Mouse (Mus musculus): ENCODE data around the gene Dock1.

Dock1 gene

DNA sequence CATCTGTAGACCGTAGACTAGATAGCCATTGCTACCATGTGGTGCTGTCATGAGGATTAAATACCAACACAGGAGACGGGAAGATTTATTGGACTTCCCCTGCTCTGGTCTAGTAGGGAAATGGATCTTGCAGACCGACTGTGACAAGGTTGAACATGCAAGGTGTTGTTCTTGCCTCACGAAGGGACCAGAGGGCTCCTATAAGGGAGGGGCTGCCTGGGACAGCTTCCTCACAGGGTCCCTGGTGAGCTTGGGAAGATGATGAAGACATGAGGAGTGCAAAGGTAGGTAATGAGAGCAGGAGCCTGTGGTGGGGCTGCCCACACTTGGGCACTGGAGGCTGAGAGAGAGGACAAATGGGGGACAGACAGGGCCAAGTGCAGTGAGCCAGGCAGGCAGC lies 25.0 kb downstream of the Dock1 start:
- no peak for DNase-seq (ENCODE audit: extremely low spot score, low read depth, low spot score)

GRCm38 (mm10) chr7:134696126-134696979 lies 25.9 kb downstream of the Dock1 start:
- DNase-seq (ENCODE audit: extremely low spot score, low read depth, low spot score): no peak

DNA sequence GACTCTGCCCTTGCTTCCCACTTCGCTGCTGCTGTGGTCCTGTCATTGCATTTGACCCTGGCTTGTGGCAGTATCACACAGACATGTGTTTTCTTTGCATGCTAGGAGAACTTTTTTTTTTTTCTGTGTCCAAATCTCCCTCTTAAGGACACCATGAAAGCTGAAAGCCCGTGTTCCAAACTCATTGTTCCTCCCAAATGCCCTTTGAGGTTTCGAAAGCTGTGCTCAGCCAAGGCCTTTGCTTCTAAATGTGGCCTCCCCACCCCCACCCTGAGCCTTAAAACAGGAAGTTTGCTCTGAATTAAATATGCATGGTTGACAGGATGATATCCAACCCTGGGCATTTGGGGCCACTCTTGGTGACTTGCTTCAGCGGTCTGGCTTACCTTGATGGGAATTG lies 27.0 kb downstream of the Dock1 start:
- DNase-seq (ENCODE audit: extremely low spot score, low read depth, low spot score): no peak

DNA sequence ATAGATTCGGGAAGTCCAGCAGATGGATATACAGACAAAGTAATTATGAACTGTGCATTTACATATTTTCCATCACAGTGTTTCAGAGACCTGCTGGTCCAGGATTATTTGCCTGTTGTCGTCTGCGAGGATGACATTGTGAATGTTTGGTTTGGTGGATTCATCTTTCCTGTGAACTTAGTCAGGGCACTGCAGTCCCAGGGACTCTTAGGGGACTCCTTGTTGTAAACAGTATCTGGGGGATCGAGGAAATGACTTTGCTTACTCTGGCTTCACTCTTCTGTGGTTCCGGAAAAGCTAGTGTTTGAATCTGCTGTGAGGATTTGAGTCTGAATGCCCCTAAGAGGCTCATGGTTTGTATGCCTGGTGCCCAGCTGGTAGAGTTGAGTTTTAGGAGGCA lies 27.8 kb downstream of the Dock1 start:
- DNase-seq (ENCODE audit: extremely low spot score, low read depth, low spot score): no peak

DNA sequence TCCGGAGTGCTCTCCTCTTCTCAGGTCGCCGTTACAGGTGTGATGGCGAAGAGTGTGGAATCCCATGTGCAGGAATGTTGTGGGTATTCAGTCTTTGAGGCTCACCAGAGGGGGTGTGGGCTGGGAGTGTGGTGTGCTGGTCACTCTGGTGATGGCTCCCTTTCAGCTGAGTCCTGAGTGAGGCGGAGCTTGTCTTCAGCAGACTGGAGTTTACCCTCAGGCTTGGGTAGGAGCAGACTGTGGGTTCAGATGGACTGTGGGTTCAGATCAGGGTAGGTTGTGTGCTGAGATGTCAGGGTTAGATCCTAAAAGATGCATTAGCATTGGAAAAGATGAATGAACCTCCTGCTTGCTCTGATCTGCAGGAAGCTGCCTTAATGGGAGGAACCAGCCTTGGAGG lies 29.5 kb downstream of the Dock1 start:
- DNase-seq (ENCODE audit: extremely low spot score, low read depth, low spot score): no peak

DNA sequence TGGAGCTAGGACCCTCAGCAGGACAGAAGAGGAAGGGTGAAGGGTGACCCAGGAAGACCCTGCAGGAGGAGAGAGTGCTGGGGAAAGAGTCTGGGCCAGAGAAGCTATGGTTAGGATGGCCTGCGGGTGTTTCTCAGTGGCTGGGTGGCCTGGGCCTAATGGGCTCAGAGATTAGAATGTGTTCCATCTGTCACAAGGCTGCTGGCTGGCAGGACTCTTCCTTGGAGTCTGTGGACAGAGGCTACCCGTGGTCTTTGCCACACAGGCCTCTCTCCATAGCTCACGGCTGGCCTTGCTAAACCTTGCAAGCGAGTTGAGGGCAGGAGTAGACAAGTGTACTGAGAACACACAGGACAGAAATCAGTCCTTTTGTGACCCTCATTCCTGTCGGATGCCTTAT lies 32.0 kb downstream of the Dock1 start:
- DNase-seq (ENCODE audit: extremely low spot score, low read depth, low spot score): no peak

DNA sequence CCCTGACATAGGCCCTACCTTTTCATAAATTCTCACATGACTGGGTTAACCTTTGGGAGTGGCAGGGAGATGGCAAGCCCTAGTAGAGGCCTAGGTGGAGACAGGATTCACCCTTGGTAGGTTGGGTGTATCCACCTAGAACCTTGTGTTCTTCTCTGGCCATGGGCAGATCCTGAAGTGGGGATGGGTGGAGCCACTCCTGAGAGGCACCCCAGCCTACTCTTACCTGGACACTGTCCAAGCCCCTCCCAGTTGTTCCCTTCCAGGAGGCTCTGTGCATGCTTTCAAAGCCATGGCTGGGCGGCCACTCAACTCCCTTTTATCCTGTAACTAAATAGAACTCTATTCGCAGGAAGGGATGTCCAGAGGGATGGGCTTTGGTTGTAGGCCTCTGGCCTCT lies 33.2 kb downstream of the Dock1 start:
- no peak for DNase-seq (ENCODE audit: extremely low spot score, low read depth, low spot score)

DNA sequence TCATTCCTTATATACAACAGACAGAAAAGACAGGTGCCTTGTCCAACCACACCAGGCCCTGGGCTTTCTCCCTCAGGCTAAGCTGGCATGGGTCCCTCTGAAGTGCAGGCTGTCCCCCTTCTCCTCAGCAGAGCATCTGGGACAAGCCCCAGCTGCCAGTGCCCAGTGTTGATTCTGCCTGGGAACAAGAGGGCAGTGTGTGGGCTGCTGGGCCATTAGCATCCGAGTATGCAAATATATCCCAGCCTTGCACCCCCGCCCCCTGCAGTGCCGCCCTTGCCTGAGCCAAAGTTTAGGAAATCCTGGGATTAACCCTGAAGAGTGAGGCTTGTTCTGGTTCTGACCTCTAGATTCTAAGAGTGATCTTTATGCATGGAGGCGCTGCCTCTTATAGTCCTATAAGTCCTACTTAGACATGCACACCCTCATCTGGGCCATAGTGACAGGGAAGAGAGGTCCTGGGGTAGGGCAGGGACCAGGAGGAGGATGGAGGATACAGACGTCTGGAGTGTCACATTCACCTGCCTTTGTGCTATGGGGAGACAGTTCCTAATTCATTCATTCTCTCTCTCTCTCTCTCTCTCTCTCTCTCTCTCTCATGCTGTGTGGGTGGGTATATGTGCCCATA lies 38.9 kb downstream of the Dock1 start:
- no peak for DNase-seq (ENCODE audit: extremely low spot score, low read depth, low spot score)

- DNase-seq (ENCODE audit: extremely low spot score, low read depth, low spot score): no peak
Measured at GRCm38 (mm10) chr7:134711576-134711975, 41.1 kb downstream of the Dock1 start.

GRCm38 (mm10) chr7:134719406-134719805 lies 49.0 kb downstream of the Dock1 start:
- no peak for DNase-seq (ENCODE audit: extremely low spot score, low read depth, low spot score)

DNA sequence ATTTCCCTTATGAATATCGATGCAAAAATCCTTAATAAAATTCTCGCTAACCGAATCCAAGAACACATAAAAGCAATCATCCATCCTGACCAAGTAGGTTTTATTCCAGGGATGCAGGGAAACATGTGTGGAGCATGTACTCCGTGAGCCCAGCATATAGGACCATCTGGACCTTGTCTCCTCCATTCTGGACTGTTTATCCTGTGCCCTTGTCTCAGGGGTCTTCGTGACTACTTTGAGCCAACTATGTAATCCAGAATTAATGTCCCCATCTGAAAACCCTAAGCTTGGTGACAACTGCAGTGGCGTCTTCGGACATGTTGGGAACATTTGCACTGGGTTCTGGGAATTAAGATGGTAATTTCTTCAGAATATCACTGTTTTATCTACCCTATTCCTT lies 51.9 kb downstream of the Dock1 start:
- DNase-seq (ENCODE audit: extremely low spot score, low read depth, low spot score): no peak

DNA sequence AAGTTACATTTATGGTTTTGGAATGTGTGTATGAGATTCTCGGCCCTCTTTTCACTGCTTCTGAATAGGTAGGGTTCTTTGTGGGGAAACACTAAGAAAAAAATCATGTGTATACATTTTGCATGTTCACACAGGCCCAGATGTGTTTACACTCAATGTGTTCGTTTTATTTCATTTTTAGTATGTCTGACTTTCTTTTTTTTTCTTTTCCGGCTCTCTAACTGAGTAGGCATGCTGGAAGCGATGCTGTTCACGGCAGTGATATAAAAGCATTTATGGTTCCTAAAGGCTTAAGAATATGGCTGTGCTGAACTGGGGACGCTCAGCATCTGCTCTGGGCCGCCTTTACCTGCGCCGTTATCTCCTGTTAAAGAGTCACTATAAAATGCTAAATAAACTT lies 52.5 kb downstream of the Dock1 start:
- no peak for DNase-seq (ENCODE audit: extremely low spot score, low read depth, low spot score)

GRCm38 (mm10) chr7:134723509-134723908 lies 53.1 kb downstream of the Dock1 start:
- DNase-seq (ENCODE audit: extremely low spot score, low read depth, low spot score): no peak

DNA sequence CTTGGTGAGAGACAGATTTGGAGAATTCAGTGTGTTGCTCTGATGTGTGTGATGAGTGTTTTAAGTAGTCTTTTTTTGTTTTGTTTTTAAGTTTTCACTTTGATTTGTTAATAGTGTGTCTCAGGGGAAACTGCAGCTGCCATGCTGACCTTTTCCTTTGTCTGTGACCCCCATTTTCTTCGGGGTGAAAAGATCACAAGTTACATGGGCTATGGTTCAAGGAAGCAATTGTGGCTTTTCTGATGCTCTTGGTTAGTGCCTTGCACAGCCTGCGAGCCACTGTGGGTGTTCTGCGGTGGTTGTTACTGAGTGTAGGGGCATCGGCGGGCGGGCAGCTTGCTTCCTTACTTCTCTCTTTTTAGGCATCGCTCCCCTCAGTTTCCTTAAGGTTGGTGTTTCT lies 54.4 kb downstream of the Dock1 start:
- DNase-seq (ENCODE audit: extremely low spot score, low read depth, low spot score): no peak

DNA sequence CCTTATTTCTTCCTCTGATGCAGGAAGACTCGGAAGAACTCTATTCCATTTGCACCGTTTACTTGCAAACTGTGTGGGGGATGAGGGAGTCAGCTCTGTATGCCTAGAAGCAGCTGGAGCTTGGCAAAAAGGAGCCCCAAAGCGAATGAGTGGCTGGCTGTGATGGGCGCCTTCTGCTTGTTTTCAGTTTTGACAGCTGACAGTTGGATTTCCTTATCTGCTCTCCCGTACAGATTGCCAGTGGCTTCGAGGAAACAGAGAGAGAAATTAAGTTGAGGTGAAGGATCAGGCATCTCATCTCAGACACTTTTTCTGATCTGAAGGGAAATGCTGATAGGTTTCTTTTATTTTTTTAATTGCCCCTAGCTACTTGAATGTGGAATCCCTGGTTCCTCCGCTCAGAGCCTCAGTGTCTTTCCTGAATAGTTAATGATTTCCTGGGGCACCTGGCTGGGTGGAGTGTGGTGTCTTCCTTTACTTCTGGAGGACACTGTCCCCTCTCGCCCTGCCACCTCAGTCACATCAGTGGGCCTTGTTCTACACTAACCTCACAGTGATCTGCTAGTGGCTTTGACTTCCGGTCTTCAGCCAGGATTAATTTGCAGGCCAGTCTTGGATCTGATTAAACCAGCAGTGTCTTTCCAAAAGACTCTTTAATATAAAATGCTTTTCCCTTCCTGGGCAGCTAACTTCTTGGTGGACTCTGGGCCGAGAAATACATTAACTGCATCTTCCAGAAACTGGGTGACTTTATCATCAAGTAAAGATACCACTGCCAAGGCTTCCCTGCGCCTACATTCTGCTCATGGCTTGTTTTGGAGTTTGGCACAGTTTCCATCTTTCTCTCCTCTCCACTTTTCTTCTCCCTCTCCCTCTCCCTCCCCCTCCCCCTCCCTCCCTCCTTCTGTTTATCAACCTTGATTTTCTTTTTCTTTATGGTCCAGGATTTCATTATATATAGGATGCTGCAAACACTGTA lies 55.4 kb downstream of the Dock1 start:
- no peak for DNase-seq (ENCODE audit: extremely low spot score, low read depth, low spot score)

DNA sequence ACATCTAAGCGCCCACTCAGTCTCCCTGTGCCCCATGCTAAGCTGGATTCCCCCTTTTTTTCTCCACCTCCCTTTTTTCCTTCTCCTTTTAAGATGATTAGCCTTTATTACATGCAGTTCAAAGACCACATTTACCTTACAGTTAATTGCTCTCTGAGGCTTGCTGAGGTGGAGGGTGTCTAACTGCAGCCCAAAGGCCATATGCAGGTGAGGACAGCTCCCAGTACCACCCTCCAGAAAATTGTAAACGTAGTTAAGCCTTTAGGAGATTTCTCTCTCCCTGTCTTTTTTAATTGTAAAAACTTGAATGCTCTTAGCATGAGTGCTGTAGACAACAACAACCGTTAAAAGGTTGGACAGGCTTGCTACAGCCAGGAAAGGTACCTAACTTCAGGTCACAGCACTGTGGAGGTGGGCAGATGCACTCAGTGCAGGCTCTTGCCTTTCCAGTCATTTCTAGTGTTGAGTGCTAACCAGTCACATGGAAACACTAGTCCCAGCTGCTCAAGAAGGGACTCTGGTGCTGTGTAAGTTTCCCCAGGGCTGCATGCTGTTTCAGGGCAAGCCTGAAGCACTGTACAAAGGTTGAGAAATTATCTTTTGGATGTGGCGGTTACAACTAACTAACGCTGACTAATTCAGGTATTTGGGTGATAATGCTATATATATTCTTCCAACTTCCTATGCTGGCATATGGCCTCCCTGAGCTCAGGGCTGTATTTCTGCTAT lies 56.2 kb downstream of the Dock1 start:
- no peak for DNase-seq (ENCODE audit: extremely low spot score, low read depth, low spot score)

DNA sequence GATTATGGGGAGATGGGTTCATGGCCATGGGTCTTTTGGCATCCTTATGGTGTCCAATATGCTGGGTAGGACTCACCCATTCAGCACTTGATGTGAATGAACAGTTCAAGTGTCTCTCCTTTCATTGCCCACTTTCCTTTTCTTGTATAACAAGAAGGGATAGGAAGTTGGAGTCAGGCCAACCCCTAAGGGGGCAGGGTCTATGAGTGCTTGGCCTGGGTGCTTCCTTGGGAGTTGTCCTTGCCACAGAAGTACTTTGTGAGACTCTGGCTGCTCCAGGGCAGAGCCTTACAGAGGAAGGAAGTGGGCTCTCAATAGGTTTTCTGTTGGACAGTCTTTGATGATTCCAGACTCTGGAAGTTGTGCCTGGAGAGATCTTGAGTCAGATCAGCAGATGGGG lies 58.9 kb downstream of the Dock1 start:
- DNase-seq (ENCODE audit: extremely low spot score, low read depth, low spot score): no peak

DNA sequence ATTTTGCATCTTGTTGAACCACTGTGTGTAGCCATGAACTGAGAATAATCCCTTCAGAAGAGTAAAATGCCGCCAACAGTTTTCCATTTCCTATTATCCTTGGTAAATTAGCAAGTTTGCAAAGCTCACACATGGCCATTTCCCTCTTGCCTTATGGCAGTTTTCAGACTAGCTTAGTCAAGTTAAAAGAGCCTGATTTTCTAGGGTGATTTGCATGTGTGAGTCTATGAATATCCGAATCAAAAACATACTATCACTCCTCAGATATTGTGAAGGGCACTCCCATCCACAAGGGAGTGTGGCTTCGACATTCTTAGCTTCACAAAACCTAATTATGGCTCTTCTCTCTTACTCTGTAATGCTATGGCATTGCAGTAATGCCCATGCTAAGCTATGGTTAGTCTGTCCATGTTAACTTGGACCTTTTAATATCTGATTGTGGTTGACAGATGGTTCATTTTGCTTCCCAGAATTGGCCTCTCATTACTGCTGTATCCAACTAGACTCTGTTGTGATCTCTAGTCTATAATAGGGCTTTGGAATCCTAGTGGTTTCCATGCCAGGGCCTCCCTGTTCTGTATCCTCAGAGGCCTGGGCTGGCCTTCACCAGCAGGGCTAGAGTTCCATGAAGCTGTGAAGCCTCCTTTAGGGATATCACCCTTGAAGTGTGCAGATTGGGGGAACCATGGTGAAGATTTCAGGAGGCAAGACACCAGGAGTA lies 60.1 kb downstream of the Dock1 start:
- no peak for DNase-seq (ENCODE audit: extremely low spot score, low read depth, low spot score)

DNA sequence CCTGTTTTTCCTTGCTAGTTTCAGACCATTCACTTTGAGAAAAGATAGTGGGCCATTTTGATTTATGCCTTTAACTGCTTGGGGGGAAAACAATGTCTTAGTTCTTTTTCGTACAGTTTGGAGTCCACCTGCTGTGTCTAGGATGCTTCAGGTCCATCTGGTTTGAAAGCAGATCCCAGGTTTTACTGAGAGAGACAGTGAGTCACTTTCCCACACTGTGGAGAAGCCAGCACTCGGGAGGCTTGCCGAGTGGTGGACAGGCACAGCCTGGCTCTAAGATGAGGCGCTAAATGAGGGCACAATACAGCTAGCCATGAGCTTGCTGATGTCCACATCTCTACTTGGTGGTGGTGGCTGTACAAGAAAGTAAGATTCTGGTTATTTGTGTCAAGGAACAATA lies 76.6 kb downstream of the Dock1 start:
- no peak for DNase-seq (ENCODE audit: extremely low spot score, low read depth, low spot score)

GRCm38 (mm10) chr7:134748376-134748775 lies 77.9 kb downstream of the Dock1 start:
- no peak for DNase-seq (ENCODE audit: extremely low spot score, low read depth, low spot score)
